Mouse (Mus musculus) CH12.LX (cell line): ENCODE measurements around the gene Olfr120.
"Not testable (repeated sequence)": the region's sequence is repeated elsewhere in the genome, so short reads cannot be mapped to it uniquely, and the experiment has no call there.

Experiments used
- CHD1 ChIP-seq: IDR thresholded peaks from 2 replicates; pipeline ENCODE4 v1.6.1; 2012; ENCODE audit warnings: low read depth, low read length, improper control_type of control experiment, inconsistent platforms
- CTCF ChIP-seq, 2 experiments: IDR thresholded peaks in 1 of 2; conservative IDR thresholded peaks in 1 of 2; 2 replicates each; pipeline ENCODE4 v1.5.1; 2011 to 2012; ENCODE audit warnings: low read depth in 2 of 2, low read length in 2 of 2, improper control_type of control experiment in 1 of 2, inconsistent platforms in 1 of 2, mild to moderate bottlenecking in 1 of 2, moderate library complexity in 1 of 2
- MYC ChIP-seq: IDR thresholded peaks from 2 replicates; pipeline ENCODE4 v1.6.1; 2011; ENCODE audit warnings: low read depth, mild to moderate bottlenecking, improper control_type of control experiment, low read length
- POLR2A ChIP-seq: IDR thresholded peaks from 2 replicates; pipeline ENCODE4 v1.6.1; 2011; ENCODE audit warnings: low read depth, mild to moderate bottlenecking, improper control_type of control experiment, low read length
- USF1 ChIP-seq: IDR thresholded peaks from 2 replicates; pipeline ENCODE4 v1.6.1; 2014; ENCODE audit warnings: low read depth, mild to moderate bottlenecking, inconsistent platforms, low read length, improper control_type of control experiment

DNA sequence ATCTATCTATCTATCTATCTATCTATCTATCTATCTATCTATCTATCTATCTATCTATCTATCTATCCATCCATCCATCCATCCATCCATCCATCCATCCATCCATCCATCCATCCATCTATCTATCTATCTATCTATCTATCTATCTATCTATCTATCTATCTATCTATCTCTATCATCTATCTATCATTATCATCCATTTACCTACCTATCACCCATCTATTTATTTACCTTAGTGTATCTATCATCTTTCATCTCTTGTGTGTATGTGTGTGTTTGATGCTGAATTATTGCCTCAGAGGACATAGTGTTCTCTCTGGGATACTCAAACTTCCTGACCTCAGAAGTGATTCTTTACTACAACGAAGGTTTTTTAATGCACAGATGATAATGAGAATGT lies 25.3 kb upstream of the Olfr120 start, which contains the start of gene Olfr119:
- TF ChIP-seq POLR2A; CTCF (conservative IDR thresholded peaks at IDR 0.05 in 1 of 2, IDR thresholded peaks at IDR 0.05 in 1 of 2; ENCODE audit: low read depth in 2 of 2, low read length in 2 of 2); USF1; CHD1; MYC: not testable (repeated sequence)
